Mouse (Mus musculus): ENCODE data around the gene Sdccag8. TPM values are rescaled to one million over a fixed set of nuclear protein-coding genes. Genes with fewer than 3 reads are reported as not detected.

Gene Sdccag8
- polyA plus RNA-seq, 1 experiment from 2014 or later: 8.7 TPM

GRCm38 (mm10) chr1:177067123-177067646 is 252.7 kb downstream of the Sdccag8 start:
- Histone ChIP-seq H3K4me3 (no peak overlapping the region), H3K4me1 (no peaks in the 10 kb centered on the region), H3K36me3 (peaks cover 14% of the 10 kb centered on the region), H3K9me3 (no peaks in the 10 kb centered on the region), H3K9ac (no peak overlapping the region), H3K27ac (replicated peaks) (no peak overlapping the region), H3K27me3 (replicated peaks) (no peaks in the 10 kb centered on the region), H3K4me2 (no peak overlapping the region)
- WGBS: 76% methylated on average over 8 of the region's 8 CpGs
- no peak for ATAC-seq (ENCODE audit: extremely low read depth, insufficient number of reproducible peaks, low FRiP score, low TSS enrichment)

DNA sequence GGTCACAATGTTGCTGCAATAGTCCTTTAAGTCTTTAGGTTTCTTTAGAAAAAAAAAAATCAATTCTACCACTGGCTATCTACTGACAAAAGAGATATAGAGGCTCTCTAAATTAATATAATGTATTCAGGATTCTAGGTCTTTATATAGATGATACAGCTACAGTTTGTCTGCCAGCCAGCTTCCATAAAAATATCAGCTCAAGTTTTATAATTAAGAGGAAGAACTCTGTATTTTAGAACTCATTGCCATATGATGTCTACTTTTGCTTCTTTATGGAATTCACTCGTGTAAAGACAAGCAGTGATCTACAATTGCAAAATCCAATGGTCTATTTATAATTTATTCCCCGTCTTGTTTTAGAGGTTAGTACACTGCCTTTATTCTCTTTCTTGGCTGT is 254.7 kb downstream of the Sdccag8 start:
- no peak overlapping the region for H3K9ac ChIP-seq
- H3K27ac ChIP-seq (replicated peaks): no peak overlapping the region
- no peaks in the 10 kb centered on the region for H3K27me3 ChIP-seq (replicated peaks)
- no peak overlapping the region for H3K4me2 ChIP-seq
- no peaks in the 10 kb centered on the region for H3K4me1 ChIP-seq
- H3K4me3 ChIP-seq: no peak overlapping the region
- 69% methylated on average over 2 of the region's 2 CpGs for WGBS
- ATAC-seq (ENCODE audit: extremely low read depth, insufficient number of reproducible peaks, low FRiP score, low TSS enrichment): no peak
- H3K9me3 ChIP-seq: no peaks in the 10 kb centered on the region
- peaks cover 9% of the 10 kb centered on the region for H3K36me3 ChIP-seq

MicroRNA genes within 50 kb of the gene (microRNA counts, 519-probe panel; counts per million panel counts)
- microRNA mmu-miR-350: 4,511 counts per million, percentile 79 among the panel's probes with 10 or more counts

Small RNA genes within 50 kb of the gene (microRNA-seq; reads per million reads assigned to microRNA genes)
- gene Gm25993: not detected
- gene Mir350: 414 reads per million, percentile 72 among the genes with 10 or more reads in this experiment

Other genes with a start within 250 kb of the Sdccag8 start
- gene Cep170, start 593 bp upstream of the Sdccag8 start, polyA plus RNA-seq (2015; fragmentation: Nextera tagmentation; extraction: Ambion mirVana): 18.9 and 19.8 TPM in 2 replicates